Mouse (Mus musculus) heart, postnatal 0 days (tissue): ENCODE data around the gene Tekt2. TPM values are rescaled to one million over a fixed set of nuclear protein-coding genes. Genes with fewer than 3 reads are reported as not detected.

ENCODE experiments used
- ATAC-seq: fragments of 200-750 bp; cut with Nextera tagmentation; 2 replicates; pipeline ENCODE4 v1.8.0; 2017; ENCODE audit warnings: low read depth, moderate number of reproducible peaks, moderate library complexity; ENCODE audit not compliant: insufficient read depth
- DNase-seq: peaks from one replicate; pipeline ENCODE4 v3.0.0-alpha.2; 2016; ENCODE audit warnings: low spot score
- H3K27ac ChIP-seq: fragments of 300-500 bp; sonication (generic); 2 replicates; pipeline ENCODE4 v1.5.1; 2014; ENCODE audit warnings: low read depth, mild to moderate bottlenecking
- H3K27me3 ChIP-seq: fragments of 300-500 bp; sonication (generic); 2 replicates; pipeline ENCODE4 v1.6.1; 2014; ENCODE audit warnings: low read length, mixed read lengths; ENCODE audit not compliant: control insufficient read depth, insufficient read depth
- H3K36me3 ChIP-seq: fragments of 300-500 bp; sonication (generic); replicated peaks from 2 replicates; pipeline ENCODE4 v1.6.1; 2014; ENCODE audit warnings: low read length, mixed read lengths; ENCODE audit not compliant: control insufficient read depth, insufficient read depth
- H3K4me1 ChIP-seq: fragments of 300-500 bp; sonication (generic); 2 replicates; pipeline ENCODE4 v1.6.1; 2014; ENCODE audit warnings: antibody characterized with exemption; ENCODE audit not compliant: control insufficient read depth, insufficient read depth
- H3K4me2 ChIP-seq: fragments of 300-500 bp; sonication (generic); 2 replicates; pipeline ENCODE4 v1.6.1; 2014; ENCODE audit warnings: low read depth, mild to moderate bottlenecking, low read length, moderate library complexity
- H3K4me3 ChIP-seq: fragments of 300-500 bp; sonication (generic); 2 replicates; pipeline ENCODE4 v1.5.1; 2014; ENCODE audit warnings: low read depth, low read length
- H3K9ac ChIP-seq: fragments of 300-500 bp; sonication (generic); replicated peaks from 2 replicates; pipeline ENCODE4 v1.6.1; 2014; ENCODE audit warnings: low read depth, low read length, mixed read lengths
- H3K9me3 ChIP-seq: fragments of 300-500 bp; sonication (generic); replicated peaks from 2 replicates; pipeline ENCODE4 v1.6.1; 2016; ENCODE audit warnings: low read length; ENCODE audit not compliant: control insufficient read depth
- CTCF ChIP-seq: IDR thresholded peaks from 2 replicates; pipeline ENCODE4 v1.5.1; 2016; ENCODE audit warnings: antibody characterized with exemption, control low read depth, low read depth
- EP300 ChIP-seq: IDR thresholded peaks from 2 replicates; pipeline ENCODE4 v1.6.1; 2016; ENCODE audit warnings: antibody characterized with exemption, low read depth
- WGBS: fragments of 180-500 bp; shearing (Covaris S2); extraction: QIAGEN DNeasy Blood & Tissue Kit; methylation state at CpG from one replicate; pipeline ENCODE4 v1.1.7; 2014; 5-methylcytosine and 5-hydroxymethylcytosine counted together
- polyA plus RNA-seq: library from polyadenylated mRNA; unstranded; fragments of >200 nt; fragmentation: Nextera tagmentation; extraction: Ambion mirVana; gene quantifications from 2 replicates; pipeline ENCODE4 v1.2.1, GENCODE M21; 2015
- total RNA-seq: library from RNA; depleted of rRNA; stranded (reverse); fragments of >200 nt; gene quantifications from 2 replicates; pipeline ENCODE4 v1.2.3, GENCODE M21; 2014; ENCODE audit warnings: low replicate concordance

Gene Tekt2
- total and polyA plus RNA-seq, 2 experiments from 2014 or later, result 0.27 TPM; not detected in 1

- TF ChIP-seq EP300 (no peak), CTCF (no peak)
- no peaks in the 10 kb centered on the region for H3K9me3 ChIP-seq
- ATAC-seq (no peak), DNase-seq (no peak)
- H3K4me2 ChIP-seq, result no peak overlapping the region
- peaks cover 51% of the 10 kb centered on the region for H3K27me3 ChIP-seq
- no peak overlapping the region for H3K9ac ChIP-seq
- no peak overlapping the region for H3K27ac ChIP-seq
- no peaks in the 10 kb centered on the region for H3K36me3 ChIP-seq
- WGBS, result 21% methylated on average over 12 of the region's 13 CpGs
- no peaks in the 10 kb centered on the region for H3K4me1 ChIP-seq
- no peak overlapping the region for H3K4me3 ChIP-seq
Observed at GRCm38 (mm10) chr4:126291196-126291595, 34.3 kb downstream of the Tekt2 start.

- H3K4me2 ChIP-seq, result no peak overlapping the region
- ATAC-seq, result no peak
- no peak overlapping the region for H3K9ac ChIP-seq
- H3K36me3 ChIP-seq, result no peaks in the 10 kb centered on the region
- DNase-seq, result no peak
- peaks cover 50% of the 10 kb centered on the region for H3K27me3 ChIP-seq
- H3K27ac ChIP-seq, result no peak overlapping the region
- H3K4me1 ChIP-seq, result no peaks in the 10 kb centered on the region
- WGBS, result 86% methylated on average over 8 of the region's 8 CpGs
- TF ChIP-seq EP300 (no peak), CTCF (no peak)
- no peak overlapping the region for H3K4me3 ChIP-seq
- H3K9me3 ChIP-seq, result no peaks in the 10 kb centered on the region
Observed at GRCm38 (mm10) chr4:126290314-126290713, 35.2 kb downstream of the Tekt2 start.

GRCm38 (mm10) chr4:126288085-126288666, 37.3 kb downstream of the Tekt2 start:
- WGBS, result 36% methylated on average over 17 of the region's 17 CpGs
- no peak for ATAC-seq
- H3K27ac ChIP-seq, result no peak overlapping the region

GRCm38 (mm10) chr4:126287302-126287995, 38.0 kb downstream of the Tekt2 start:
- no peak for TF ChIP-seq EP300
- no peak for TF ChIP-seq CTCF
- Histone ChIP-seq H3K4me2 (peak overlapping the region; percentile 33; the same call in 1 of the 2 replicates), H3K9ac (no peak overlapping the region), H3K27ac (no peak overlapping the region), H3K36me3 (no peaks in the 10 kb centered on the region), H3K27me3 (peaks cover 65% of the 10 kb centered on the region), H3K9me3 (no peaks in the 10 kb centered on the region), H3K4me1 (no peaks in the 10 kb centered on the region), H3K4me3 (no peak overlapping the region)
- WGBS, result 27% methylated on average over 11 of the region's 11 CpGs
- ATAC-seq, result no peak
- DNase-seq, result no peak

More at GRCm38 (mm10) chr4:126288085-126288666, 37.3 kb downstream of the Tekt2 start:
- no peak for TF ChIP-seq EP300
- TF ChIP-seq CTCF, result no peak
- no peaks in the 10 kb centered on the region for H3K9me3 ChIP-seq
- peaks cover 64% of the 10 kb centered on the region for H3K27me3 ChIP-seq
- no peaks in the 10 kb centered on the region for H3K36me3 ChIP-seq
- DNase-seq, result no peak
- peak overlapping the region; percentile 33; the same call in 1 of the 2 replicates for H3K4me2 ChIP-seq
- H3K4me1 ChIP-seq, result no peaks in the 10 kb centered on the region
- no peak overlapping the region for H3K9ac ChIP-seq
- no peak overlapping the region for H3K4me3 ChIP-seq

GRCm38 (mm10) chr4:126286492-126286891, 39.0 kb downstream of the Tekt2 start, which contains the start of gene Col8a2:
Gene Col8a2, plus strand, starts transcription at chr4:126286793.
- TF ChIP-seq CTCF (no peak), EP300 (no peak)
- Histone ChIP-seq H3K9me3 (no peaks in the 10 kb centered on the region), H3K36me3 (no peaks in the 10 kb centered on the region), H3K27me3 (peaks cover 65% of the 10 kb centered on the region), H3K27ac (no peak within 1 kb of the TSS), H3K4me1 (no peaks in the 10 kb centered on the region), H3K9ac (no peak within 1 kb of the TSS), H3K4me3 (peak within 1 kb of the TSS; percentile 45), H3K4me2 (peak within 1 kb of the TSS; percentile 67)
- DNase-seq (no peak), ATAC-seq (peak; percentile 39; the same call in 1 of the 2 replicates)
- 3% methylated on average over 36 of the region's 42 CpGs for WGBS
